Mouse (Mus musculus): ENCODE measurements at regions not wholly inside any gene's neighbourhood (a gene's known extent, or its start where the extent isn't known, plus 50 kb on each side); places are given as distances from the start of the nearest gene placed in this dataset.

DNA sequence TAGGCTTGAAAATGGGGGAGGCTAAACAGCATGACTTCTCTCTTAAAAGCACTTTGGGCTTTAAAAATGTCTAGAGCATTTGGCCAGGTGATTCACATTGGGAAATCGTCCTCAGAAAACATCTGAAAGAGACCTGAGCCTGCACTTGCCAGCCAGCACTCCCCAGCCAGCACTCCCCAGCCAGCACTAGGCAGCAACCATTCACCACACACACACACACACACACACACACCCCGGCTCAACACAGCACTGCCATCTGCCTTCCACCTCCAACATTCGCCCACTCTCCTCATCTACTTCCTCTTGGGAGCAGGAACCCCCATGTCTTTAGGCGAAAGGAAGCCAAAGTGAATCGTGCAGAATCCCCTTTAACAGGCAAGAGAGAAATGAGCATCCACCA lies 85.4 kb downstream of the Atp23 start:
- Histone ChIP-seq H3K4me3 (ENCODE audit: insufficient read depth, low read depth, low read length) (no peak overlapping the region), H3K27ac (replicated peaks; ENCODE audit: low read depth, low read length) (no peak overlapping the region), H3K4me1 (ENCODE audit: control insufficient read depth, insufficient read depth, insufficient read length, low read length) (no peaks in the 10 kb centered on the region; the same call in 1 of the 2 replicates)

DNA sequence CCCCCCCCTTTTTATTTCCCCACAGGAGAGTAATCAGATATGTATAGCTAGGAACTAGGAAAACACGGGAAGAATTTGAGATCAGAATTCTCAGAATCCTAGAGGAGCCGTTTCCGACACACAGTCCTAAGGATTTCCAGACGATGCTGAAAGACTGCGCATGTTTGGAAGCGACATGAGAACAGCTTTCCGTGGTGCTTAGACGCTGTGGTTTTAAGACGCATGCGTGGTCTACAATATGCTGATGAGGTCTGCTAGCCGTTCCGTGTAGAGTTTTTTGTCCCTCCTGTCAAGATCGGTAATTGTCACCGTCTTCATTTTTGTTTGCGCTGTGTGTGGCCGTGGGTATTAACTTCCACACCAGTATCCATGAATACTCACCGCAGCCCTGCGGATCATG lies 86.2 kb downstream of the Atp23 start:
- H3K4me1 ChIP-seq (ENCODE audit: control insufficient read depth, insufficient read depth, insufficient read length, low read length): no peaks in the 10 kb centered on the region; the same call in 1 of the 2 replicates
- H3K4me3 ChIP-seq (ENCODE audit: insufficient read depth, low read depth, low read length): no peak overlapping the region
- H3K27ac ChIP-seq (replicated peaks; ENCODE audit: low read depth, low read length): no peak overlapping the region

DNA sequence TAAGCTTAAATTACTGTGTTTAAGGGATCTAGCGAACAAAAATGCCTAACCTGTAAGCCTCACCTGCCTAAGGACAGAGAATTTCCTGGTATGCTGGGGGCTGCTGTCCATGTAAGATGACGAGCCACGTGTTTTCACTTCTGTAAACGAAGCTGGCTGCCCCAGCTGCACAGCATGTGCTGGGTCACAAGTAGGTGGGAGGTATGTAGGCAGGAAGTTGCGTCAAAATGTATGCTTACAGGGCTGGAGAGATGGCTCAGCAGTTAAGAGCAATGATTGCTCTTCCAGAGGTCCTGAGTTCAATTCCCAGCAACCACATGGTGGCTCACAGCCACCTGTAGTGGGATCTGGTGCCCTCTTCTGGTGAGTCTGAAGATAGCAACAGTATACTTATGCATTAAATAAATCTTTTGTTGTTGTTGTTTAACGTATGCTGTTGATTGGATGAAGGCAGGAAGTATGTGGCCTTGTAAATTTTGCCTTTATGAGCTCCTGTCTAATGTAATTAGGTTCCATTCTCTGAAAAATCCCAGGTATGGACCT lies 88.0 kb downstream of the Atp23 start:
- no peak overlapping the region for H3K27ac ChIP-seq (replicated peaks; ENCODE audit: low read depth, low read length)
- no peak overlapping the region for H3K4me3 ChIP-seq (ENCODE audit: insufficient read depth, low read depth, low read length)
- H3K4me1 ChIP-seq (ENCODE audit: control insufficient read depth, insufficient read depth, insufficient read length, low read length): no peaks in the 10 kb centered on the region; the same call in 1 of the 2 replicates

DNA sequence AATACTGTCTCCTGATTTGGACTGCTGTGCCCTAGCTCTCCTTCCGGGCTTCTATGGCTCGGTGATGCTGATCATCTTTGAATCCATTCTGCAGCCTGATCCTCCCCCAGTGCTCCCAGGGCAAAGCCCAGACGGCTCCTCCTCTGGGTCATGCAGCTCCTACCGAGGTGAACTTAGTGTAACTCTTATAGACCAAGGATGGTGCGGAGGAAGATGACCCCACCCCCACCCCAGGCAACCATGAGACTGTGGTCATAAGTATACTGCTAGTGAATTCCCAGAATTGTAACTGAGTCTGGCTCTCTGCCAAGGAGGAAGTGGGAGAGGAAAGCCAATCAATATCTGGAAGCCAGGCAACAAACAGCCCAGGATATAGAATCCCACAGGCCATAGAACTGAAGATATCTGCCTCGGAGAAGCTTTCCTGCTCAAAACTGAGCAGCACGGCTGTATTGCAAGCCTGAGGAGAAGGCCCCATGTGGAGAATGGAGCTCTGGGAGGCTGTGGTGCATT lies 88.9 kb downstream of the Atp23 start:
- no peak overlapping the region for H3K27ac ChIP-seq (replicated peaks; ENCODE audit: low read depth, low read length)
- no peaks in the 10 kb centered on the region; the same call in 1 of the 2 replicates for H3K4me1 ChIP-seq (ENCODE audit: control insufficient read depth, insufficient read depth, insufficient read length, low read length)
- H3K4me3 ChIP-seq (ENCODE audit: insufficient read depth, low read depth, low read length): no peak overlapping the region

DNA sequence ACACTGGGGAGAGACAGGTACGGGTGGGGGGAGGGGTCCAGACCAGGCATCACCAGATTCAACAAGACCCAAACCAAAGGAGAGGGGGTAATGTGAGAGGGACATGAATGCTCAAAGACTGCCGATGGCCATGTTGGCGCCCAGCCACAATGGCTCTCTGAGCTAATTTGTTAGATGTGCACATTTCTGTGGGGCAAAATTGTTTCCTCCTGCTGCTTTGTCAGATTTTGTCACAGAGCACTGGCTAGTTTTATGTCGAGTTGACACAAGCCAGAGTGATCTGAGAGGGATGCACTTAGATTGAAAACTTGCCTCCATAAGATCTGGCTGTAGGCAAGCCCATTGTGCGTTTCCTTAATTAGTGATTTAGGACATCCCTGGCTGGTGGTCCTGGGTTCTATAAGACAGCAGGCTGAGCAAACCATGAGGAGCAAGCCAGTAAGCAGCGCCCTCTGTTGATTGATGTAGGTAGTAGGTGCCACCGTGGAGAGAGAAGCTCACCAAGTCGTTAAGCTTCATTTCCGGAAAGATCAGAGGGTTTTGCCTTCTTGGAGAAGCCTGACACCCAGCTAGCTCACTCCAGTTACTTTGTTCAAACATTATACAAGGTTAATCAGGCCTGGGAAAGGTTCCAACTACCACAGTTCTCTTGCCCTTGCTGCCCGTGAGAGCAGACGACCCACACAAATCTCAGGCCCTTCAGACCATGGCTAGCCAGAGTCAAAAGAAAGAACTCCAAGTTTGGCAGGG lies 90.6 kb downstream of the Atp23 start:
- Histone ChIP-seq H3K27ac (replicated peaks; ENCODE audit: low read depth, low read length) (no peak overlapping the region), H3K4me3 (ENCODE audit: insufficient read depth, low read depth, low read length) (no peak overlapping the region), H3K4me1 (ENCODE audit: control insufficient read depth, insufficient read depth, insufficient read length, low read length) (no peaks in the 10 kb centered on the region; the same call in 1 of the 2 replicates)

DNA sequence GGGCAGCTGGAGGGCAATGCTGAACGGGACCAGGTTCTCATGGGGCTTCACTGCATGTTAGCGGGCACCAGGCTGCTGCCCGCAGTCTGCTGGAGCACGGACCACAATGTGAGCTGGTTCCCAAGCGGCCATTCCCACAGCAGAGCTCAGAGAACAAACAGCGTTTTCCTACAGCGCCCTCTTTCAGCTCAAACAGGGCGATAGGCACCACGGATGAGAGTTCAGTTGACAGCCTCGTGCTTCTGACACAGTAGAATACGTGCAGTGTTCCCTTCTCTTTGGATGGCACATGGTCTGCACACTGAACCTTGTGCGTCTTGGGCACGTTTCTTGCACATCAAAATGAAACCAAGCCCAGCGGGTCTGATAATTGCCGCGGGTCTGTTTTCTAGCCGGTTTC lies 91.6 kb downstream of the Atp23 start:
- no peaks in the 10 kb centered on the region; the same call in 1 of the 2 replicates for H3K4me1 ChIP-seq (ENCODE audit: control insufficient read depth, insufficient read depth, insufficient read length, low read length)
- H3K27ac ChIP-seq (replicated peaks; ENCODE audit: low read depth, low read length): no peak overlapping the region
- peak overlapping the region; percentile 38 for H3K4me3 ChIP-seq (ENCODE audit: insufficient read depth, low read depth, low read length)

DNA sequence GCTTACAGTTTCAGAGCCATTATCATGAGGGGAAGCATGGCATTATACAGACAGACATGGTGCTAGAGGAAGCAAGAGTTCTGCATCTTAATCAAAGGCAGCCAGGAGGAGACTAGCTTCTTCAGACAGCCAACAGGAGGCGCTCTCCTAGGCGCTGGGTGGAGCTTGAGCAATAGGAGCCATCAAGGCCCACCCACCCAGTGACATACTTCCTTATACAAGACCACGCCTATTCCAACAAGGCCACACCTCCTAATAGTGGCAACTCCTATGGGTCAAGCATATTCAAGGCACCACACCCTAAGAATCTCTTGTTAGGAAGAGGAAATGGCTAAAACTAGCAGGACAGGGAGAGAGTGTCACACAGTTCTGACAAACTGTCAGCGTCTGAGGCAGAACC lies 94.3 kb downstream of the Atp23 start:
- Histone ChIP-seq H3K4me3 (ENCODE audit: insufficient read depth, low read depth, low read length) (no peak overlapping the region), H3K4me1 (ENCODE audit: control insufficient read depth, insufficient read depth, insufficient read length, low read length) (no peaks in the 10 kb centered on the region; the same call in 1 of the 2 replicates), H3K27ac (replicated peaks; ENCODE audit: low read depth, low read length) (no peak overlapping the region)

DNA sequence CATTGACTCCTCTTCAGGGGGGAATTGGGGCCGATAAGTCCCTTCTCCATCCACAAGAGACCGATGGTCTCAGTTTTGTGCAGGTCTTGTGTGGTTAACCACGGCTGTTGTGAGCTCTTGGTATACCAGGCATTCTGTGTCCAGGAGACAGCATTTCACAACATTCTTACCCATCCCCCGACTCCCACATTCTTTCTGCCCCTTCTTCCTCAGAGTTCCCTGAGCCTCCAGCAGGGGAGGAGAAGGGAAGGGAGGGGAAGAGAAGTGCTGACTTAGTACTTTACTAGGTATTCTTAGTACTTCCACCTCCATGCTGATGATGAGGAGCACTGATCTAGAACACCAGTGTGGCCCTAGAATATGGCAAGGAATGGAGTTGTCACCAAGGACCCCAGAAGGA lies 98.4 kb downstream of the Atp23 start:
- no peak overlapping the region for H3K27ac ChIP-seq (replicated peaks; ENCODE audit: low read depth, low read length)
- H3K4me1 ChIP-seq (ENCODE audit: control insufficient read depth, insufficient read depth, insufficient read length, low read length): no peaks in the 10 kb centered on the region
- H3K4me3 ChIP-seq (ENCODE audit: insufficient read depth, low read depth, low read length): no peak overlapping the region

DNA sequence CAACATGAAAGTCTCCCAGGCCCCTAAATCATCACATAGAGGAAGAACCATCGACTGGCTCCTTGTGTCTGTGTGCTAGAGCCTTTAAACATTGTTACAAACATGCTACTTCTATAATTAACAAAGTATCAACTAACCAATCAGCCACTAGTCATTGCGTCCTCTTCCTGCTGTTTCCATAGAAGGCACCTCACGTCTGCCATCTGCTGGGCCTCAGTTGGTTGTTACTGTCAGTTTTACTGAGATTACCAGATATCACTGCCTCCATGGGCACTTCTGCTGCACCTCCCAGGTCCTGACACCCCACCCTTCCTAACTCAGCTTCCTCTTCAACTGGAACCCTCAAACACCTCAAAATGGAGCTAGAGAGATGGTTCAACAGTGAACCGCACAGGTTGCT lies 101.8 kb downstream of the Atp23 start:
- Histone ChIP-seq H3K27ac (replicated peaks; ENCODE audit: low read depth, low read length) (no peak overlapping the region), H3K4me1 (ENCODE audit: control insufficient read depth, insufficient read depth, insufficient read length, low read length) (no peaks in the 10 kb centered on the region), H3K4me3 (ENCODE audit: insufficient read depth, low read depth, low read length) (no peak overlapping the region)

DNA sequence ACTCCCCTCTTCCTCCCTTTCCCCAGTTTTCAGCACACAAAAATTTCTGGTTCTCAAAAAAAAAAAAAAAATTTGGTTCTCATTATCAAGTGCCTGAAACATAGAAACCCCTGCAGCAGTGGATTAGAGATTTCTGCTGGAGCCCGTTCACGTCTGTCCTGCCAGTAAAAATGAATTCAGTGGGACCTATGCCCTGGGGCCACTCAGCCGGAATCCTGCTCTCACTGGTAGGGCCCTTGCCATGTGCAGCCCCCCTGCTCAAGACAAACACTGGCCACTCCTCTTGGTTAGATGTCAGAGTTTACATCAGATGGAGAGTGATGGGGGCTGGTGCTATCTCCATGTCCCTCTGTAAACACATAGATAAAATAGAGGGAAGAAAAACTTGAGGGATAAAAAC lies 108.0 kb downstream of the Atp23 start:
- Histone ChIP-seq H3K27ac (replicated peaks; ENCODE audit: low read depth, low read length) (no peak overlapping the region), H3K4me3 (ENCODE audit: insufficient read depth, low read depth, low read length) (no peak overlapping the region), H3K4me1 (ENCODE audit: control insufficient read depth, insufficient read depth, insufficient read length, low read length) (no peaks in the 10 kb centered on the region)

DNA sequence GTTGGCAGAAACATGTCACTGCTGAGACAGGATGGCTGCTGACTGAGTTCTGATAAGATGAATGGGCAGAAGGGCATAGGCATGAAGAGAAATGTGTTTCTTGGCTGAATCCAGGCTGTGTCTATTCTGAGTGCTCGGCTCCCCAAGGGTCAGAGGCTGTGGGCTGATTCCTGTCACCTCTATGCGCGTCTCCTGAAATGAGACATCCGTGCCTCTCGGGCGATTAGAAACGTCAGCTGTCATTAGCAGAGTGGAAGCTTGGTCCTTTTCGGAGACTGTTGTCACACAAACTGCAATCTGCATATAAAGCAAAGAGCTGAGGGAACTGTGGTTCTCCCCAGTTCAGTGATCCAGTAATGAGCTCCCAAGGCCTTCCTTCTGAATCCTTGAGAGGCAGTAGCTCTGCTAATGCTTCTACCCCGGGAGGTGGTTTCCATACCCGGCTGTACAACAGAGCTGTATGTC lies 108.8 kb downstream of the Atp23 start:
- Histone ChIP-seq H3K4me1 (ENCODE audit: control insufficient read depth, insufficient read depth, insufficient read length, low read length) (no peaks in the 10 kb centered on the region), H3K4me3 (ENCODE audit: insufficient read depth, low read depth, low read length) (no peak overlapping the region), H3K27ac (replicated peaks; ENCODE audit: low read depth, low read length) (no peak overlapping the region)

DNA sequence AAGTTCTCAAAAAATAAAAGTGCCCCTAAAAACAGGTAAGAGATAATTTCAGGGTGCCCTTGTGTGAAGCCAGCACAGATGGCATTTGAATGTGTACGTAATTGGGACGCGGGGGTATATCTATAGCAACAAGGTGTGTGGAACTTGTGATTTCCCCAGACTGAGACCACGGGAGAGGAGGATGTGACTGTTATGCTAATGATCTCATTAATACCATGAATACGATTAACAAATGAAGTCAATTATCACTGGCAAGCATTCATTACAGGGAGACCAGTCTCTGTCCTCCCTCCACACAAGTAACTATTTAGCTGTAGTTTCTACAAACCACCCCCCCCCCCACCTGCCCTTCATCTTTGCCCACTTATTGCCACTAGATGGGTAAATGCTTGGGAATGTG lies 112.9 kb downstream of the Atp23 start:
- H3K27ac ChIP-seq (replicated peaks; ENCODE audit: low read depth, low read length): no peak overlapping the region
- H3K4me3 ChIP-seq (ENCODE audit: insufficient read depth, low read depth, low read length): no peak overlapping the region

DNA sequence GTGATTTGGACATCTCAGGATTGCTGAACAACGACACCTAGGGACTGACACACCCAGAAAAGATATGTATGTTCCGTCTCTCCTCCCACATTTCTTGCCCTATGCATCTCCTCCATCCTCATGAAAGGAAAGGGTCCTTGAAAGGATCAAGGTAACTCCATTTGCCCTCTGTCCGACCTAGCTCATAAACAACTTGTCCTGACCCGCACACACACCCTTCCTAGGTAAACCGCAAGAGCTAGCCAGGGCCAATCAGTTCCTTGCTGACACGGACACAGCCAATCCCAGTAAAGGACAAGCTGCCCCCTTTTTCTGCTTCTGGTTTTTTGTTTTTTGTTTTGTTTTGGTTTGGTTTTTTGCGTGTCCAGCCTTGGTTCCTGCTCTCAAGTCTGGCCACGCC lies 118.0 kb downstream of the Atp23 start:
- Histone ChIP-seq H3K4me1 (ENCODE audit: control insufficient read depth, insufficient read depth, insufficient read length, low read length) (no peaks in the 10 kb centered on the region), H3K4me3 (ENCODE audit: insufficient read depth, low read depth, low read length) (no peak overlapping the region), H3K27ac (replicated peaks; ENCODE audit: low read depth, low read length) (no peak overlapping the region)

More for the DNA sequence above, 112.9 kb downstream of the Atp23 start:
- no peaks in the 10 kb centered on the region for H3K4me1 ChIP-seq (ENCODE audit: control insufficient read depth, insufficient read depth, insufficient read length, low read length)

DNA sequence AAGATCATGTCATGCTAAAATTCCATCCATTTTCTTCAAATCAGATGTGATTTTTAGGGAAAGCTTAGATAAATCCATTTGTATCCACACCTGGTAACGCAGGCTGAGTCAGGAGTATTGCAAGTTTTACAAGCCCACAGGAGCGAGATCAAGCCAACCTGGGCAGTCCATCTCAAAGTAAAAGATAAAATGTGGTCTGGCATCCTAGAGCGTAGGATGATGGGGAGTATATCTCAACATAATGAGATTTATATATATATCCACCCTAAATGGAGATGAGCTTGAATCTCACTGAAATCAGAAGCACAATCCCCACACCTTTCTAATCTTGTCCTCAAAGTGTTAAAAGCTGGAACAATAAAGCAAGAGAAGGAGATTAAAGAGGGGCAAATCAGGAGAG lies 124.6 kb downstream of the Atp23 start:
- no peaks in the 10 kb centered on the region for H3K4me1 ChIP-seq (ENCODE audit: control insufficient read depth, insufficient read depth, insufficient read length, low read length)
- H3K27ac ChIP-seq (replicated peaks; ENCODE audit: low read depth, low read length): no peak overlapping the region
- H3K4me3 ChIP-seq (ENCODE audit: insufficient read depth, low read depth, low read length): no peak overlapping the region

DNA sequence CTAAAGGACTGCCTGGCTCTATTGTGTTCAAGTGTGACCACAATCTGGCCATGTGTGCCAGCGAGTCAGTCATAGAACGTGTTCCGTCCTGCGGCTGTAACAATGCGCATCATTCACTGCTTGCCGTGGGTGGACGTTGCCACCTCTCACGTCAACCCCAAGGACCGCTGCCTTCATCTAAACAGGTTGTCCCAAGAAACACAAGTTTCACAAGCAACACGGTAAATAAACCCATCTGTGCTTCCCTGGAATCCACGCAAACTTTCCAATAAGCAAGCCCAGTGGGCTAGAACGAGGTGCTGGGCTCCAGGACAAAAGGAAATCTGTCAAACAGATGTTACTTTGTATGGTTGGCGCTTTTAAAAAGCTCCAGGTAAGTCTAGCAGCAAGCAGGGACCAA lies 125.2 kb downstream of the Atp23 start:
- Histone ChIP-seq H3K4me3 (ENCODE audit: insufficient read depth, low read depth, low read length) (no peak overlapping the region), H3K27ac (replicated peaks; ENCODE audit: low read depth, low read length) (no peak overlapping the region), H3K4me1 (ENCODE audit: control insufficient read depth, insufficient read depth, insufficient read length, low read length) (no peaks in the 10 kb centered on the region)

DNA sequence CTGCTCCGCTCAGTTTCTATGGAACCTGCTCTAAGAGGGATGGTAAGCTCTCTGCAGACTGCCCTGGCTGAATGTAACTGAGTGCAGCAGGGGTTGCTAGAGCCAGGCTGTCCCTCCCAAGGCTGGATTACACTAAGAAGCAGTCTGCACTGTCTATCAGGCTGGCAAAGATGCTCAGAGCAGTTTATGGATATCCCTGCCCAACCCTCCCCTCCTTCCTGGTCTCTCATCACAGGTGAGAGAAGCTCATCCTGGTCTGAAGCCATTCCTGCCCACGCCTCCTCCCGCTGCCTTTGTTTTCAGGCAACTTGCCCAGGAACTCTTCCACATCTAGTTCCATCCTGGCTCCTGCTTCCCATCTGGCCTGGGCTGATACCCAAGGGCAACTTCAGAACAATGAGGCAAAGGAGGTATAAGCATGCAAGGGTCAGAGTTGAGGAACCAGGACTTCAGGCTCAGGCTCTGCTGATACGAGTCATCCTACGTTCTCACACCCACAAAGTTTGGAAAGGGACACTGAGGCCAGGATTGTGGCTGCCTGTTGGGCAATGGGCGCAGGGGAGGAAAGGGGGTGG lies 130.6 kb downstream of the Atp23 start:
- no peaks in the 10 kb centered on the region for H3K4me1 ChIP-seq (ENCODE audit: control insufficient read depth, insufficient read depth, insufficient read length, low read length)
- no peak overlapping the region for H3K27ac ChIP-seq (replicated peaks; ENCODE audit: low read depth, low read length)
- no peak overlapping the region for H3K4me3 ChIP-seq (ENCODE audit: insufficient read depth, low read depth, low read length)

Data from brown adipose tissue, adult 24 weeks (tissue).